Mouse (Mus musculus): ENCODE data around the gene Arl6ip4. TPM values are rescaled to one million over a fixed set of nuclear protein-coding genes. Genes with fewer than 3 reads are reported as not detected.

The Arl6ip4 gene
- polyA plus RNA-seq (2017; shearing (Covaris generic)): 10 to 100 TPM; 59.1 to 76.7 TPM

- ATAC-seq: peak; percentile 16
Measured at GRCm38 (mm10) chr5:124115990-124116845, at the start of gene Arl6ip4. TSS of gene Arl6ip4 (plus strand) at chr5:124116089.

DNA sequence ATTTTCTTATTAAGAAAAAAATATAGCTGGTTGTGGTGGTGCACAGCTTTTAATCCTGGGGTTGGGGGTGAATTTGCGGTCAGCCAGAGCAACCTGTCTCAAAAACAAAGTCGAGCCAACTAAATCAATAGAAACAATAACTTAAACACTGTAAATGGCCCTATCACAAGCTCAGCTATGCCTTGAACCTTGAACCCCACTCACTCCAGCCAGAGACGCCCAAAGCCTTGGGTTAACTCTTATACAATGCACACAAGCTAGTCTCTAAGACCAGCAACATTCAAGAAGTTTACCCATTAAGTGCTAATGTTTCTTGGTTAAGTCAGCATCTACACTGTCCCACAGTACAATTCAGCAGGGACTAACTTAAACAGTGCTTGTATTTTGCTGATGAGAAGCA lies 46.2 kb upstream of the Arl6ip4 start:
- ATAC-seq: no peak

DNA sequence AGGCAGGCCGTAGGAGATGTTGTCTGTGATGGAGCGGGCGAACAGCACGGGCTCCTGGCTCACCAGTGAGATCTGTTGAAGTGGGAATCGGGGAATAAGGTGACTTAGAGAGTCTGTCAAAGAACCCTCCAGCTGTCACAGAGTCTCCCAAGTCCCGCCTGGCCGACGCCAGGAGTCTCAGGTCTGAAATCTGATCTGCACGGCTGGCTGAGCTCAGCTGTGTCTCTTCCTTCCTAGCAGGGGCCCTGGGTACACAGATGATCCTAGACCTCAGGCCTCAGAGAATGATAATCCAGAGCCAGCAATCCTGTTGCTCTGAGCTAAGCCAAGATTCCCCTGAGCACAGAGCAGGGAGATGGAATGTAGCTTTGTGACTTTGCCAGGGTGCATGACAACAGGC lies 42.2 kb upstream of the Arl6ip4 start:
- ATAC-seq: no peak

GRCm38 (mm10) chr5:124074845-124075307 lies 41.0 kb upstream of the Arl6ip4 start:
- ATAC-seq: peak; percentile 88

DNA sequence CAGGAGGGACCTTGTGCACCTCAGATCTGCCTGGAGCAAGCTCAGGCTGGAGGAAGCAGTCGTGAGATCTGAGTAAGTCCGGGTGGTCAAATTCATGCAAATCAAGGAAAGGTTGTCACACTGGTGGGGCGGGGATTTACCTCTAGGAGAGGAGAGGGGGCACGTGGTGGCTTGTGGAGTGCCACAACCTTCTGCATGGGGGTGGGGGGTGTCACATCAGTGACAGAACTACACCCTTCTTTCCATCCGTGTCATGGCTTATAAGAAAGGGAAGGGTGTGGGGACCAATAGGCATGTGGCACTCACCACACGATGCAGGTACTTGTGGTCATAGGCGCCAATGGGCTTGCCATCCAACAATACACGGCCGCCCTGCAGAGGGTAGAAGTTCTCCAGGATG lies 40.2 kb upstream of the Arl6ip4 start:
- ATAC-seq: peak; percentile 11

DNA sequence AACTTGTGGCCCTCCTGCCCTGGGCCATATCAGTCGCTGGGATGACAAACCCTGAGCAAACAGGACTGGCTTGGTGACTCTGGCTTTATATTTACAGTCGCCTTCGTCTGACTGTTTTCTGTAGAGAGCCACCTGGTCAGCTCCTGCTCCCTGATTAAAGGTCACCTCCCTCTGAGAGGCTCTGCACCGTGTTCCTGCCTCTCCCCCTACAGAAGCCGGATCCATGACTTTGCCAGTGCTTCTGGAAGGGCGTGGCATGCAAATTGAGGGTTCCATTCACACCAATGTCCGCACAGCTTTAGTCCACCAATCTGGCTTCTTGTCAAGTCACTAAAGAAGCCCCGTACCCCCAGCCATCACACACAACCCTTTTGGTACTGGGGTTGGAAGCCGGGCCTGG lies 39.3 kb upstream of the Arl6ip4 start:
- ATAC-seq: no peak

- ATAC-seq: no peak
Measured at GRCm38 (mm10) chr5:124077241-124077640, 38.6 kb upstream of the Arl6ip4 start.

DNA sequence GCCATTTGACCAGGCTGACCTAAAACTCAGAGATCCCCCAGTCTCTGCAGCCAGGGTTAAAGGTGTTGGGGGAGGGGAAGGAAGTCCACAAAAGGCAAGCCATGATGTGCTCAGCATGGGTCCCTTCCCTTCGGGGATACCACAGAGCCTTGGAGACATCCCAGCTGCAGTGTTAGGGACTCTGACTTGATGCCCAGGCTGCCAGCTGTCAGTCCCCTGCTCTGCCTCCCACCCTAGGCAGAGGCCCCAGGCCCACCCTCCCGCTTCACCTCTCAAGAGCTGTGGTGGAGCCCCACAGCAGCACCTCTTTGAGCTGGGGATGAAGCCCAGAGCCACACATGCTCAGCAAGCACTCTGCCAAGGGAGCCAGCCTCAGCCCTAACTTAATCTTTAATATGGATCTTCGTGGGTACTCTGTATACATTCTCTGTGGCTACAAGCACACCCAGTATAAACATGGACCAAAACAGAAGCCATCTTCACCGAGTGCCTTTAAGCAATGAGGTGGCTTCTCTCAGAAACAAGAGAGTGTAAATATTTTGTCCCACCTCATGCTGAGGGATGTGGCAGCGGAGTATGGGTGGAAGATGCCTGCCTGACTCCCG lies 37.9 kb upstream of the Arl6ip4 start:
- no peak for ATAC-seq

- ATAC-seq: no peak
Measured at GRCm38 (mm10) chr5:124078794-124079416, 37.0 kb upstream of the Arl6ip4 start.

DNA sequence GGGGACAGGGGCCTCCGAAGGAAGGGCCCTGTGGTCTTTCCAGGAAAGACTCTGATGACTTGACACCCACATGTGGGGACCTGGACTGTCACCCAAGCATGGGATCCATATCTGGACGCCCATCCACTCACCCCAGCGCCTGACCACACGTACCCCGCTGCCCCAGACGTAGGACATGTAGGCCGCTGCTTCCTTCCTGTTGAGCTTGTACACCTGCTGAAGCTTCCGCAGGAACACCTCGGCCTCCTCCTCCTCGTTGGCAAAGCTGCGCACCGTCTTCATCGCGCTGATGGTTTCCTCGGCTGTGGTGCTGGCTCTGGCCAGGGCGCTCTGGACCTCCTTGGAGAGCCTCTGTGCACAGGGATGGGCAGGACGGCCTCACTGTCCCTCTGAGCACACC lies 36.0 kb upstream of the Arl6ip4 start:
- no peak for ATAC-seq

GRCm38 (mm10) chr5:124082447-124082846 lies 33.4 kb upstream of the Arl6ip4 start:
- no peak for ATAC-seq

DNA sequence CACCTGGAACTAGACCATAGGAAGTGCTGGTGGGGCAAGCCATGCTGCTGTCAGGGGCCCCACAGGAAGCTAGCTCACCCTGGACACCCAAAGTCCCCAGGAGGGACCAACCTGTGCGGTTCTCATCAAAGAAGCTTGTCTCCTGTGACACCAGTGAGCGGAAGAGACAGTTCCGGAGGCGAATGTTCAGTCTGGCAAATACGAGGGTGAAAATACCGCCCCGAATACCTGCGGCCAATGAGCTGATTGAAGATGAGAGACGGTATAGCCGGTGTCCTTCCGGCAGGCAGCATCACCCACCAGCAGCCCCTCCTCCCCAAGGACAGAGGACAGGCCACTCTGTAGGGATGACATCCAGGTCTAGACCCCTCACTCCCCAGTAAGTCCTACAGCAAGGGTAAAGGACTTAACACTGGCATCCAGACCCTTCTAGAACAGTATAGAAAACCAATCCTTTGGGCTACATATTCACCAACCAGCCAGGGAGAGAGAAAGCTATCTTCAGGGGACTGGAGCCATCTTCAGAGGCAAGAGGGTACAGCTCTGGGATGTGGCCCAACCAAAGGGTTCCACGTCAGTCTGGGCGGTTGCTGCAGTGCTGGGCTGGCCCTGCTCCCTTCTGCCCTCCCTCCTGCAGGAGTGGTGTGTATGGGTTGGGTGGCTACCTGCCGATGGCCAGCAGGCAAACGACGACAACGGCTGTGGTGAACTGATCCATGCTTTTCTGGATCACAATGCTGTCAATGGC lies 32.8 kb upstream of the Arl6ip4 start:
- ATAC-seq: peak; percentile 17

DNA sequence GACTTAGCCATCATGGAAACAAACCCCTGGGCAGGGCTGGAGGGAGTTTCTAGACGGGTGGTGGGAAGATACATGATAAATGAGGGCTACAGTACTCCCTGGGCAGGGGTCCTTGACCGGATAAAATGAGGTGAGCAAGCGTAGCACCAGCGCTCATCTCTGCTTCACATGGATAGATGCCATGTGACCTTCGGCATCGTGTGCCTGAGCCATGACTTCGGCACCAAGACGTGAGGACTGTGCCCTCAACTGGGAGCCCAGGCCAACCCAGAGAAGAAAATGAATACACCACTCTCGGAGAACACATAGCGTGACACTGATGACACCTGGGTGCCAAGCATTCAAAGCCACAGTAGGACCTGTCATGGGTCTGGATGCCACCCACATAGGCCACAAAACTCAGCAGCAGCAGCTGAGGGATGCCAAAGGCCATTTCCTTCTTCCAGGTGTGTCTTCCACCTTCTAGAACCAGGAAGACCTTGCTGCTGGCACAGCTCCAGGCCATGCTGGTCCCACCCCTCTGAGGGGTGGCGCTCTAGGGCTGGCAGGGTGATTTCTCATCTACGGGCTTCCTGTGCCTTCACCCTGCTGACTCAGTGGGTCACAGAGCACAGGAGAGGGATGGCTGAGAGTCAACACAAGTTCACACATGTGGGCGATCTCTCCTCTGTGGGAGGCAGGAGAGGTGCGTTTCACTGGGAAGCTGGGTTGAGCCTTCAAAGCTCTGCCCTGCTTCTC lies 31.9 kb upstream of the Arl6ip4 start:
- peak; percentile 72 for ATAC-seq

DNA sequence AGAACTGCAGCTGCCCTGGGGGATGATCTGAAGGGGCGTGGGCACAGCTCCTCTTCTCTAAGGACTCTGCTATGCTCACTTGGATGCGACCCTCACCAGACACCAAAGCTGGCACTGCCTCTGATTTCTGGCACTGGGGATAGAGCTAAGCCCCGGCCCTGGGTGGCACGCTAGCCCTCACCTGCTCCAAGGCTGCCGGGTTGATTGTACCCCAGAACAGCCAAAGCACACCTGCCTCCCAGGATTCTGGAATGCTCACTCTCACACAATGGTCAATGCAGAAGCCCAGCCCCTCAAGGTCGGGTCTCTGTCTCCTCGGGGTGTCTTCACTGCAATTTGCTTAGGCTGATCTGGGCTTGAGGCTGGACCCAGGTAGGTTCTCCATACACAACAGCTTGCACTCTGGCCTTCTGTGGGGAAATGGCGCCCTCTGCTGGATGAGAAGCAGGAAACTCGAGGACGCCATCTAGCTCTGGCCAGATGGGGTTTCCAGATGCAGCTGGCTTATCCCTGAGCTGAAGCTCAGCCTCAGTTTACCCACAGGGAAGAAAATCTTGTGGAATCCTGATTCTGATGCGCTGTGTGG lies 31.2 kb upstream of the Arl6ip4 start:
- ATAC-seq: no peak

DNA sequence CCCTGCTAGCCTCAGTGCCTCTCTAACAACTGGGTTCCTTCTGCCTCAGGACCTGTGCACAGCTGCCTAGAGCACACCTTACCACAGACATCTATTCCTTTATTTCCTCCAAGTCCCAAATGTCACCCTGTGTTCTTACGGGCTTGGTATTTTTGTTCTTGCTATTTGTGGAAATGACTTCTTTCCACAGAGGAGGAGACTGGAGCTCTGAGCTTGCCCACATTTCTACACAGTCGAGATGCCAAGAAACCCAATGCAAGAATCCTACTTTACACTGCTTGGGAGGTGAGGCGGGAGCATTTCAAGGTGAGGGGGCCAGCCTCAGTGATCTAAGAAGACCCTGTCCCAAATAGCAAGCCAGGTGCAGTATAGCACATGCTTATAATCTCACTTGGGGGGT lies 30.4 kb upstream of the Arl6ip4 start:
- ATAC-seq: no peak

GRCm38 (mm10) chr5:124086876-124087275 lies 29.0 kb upstream of the Arl6ip4 start:
- no peak for ATAC-seq

DNA sequence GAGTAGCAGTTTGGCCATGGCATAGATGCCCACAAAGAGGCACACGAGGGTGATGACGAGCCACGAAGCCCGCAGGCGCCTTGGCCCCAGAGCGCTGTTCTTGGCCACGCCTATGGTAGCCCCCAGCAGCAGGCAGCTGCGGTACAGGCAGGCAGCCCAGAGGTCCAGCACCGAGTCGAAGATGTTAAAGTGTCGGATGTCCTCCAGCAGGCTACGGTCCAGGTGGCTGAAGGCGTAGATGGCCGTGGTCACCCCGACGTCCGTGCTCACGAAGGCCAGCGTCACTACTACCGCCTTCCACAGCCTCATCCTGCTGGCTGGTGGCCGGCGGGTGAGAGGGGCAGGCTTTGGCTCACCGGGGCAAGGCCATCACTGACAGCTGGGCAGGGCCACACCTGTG lies 26.0 kb upstream of the Arl6ip4 start:
- no peak for ATAC-seq

DNA sequence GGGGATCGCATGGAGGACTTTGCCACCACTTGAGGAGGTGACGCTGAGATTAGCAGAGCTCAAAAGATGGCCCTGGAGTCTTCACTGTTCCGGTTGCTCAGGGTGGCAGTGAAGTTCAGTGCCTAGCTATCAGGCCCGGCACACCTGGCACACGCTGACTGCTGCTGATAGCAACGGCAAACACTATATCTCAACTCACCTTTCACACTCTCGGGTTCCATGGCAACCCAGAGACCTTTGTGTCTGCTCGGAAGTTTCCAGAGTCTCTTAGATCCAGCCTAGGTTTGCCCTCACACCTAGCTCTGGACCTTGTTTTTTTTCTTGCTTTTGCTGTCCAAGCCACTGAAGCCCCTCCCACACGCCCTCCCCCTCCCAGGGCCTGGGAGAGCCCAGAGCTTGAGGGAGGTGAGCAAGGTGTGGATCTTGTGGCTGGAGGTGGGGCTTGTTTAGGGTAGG lies 23.9 kb upstream of the Arl6ip4 start:
- no peak for ATAC-seq

- no peak for ATAC-seq
Measured at GRCm38 (mm10) chr5:124093120-124093794, 22.6 kb upstream of the Arl6ip4 start.

- ATAC-seq: no peak
Measured at GRCm38 (mm10) chr5:124093852-124094604, 21.9 kb upstream of the Arl6ip4 start.
